Mouse (Mus musculus) lung, postnatal 0 days (tissue): ENCODE data around the gene Borcs7. TPM values are rescaled to one million over a fixed set of nuclear protein-coding genes. Genes with fewer than 3 reads are reported as not detected.
A peak's percentile ranks its signal among the peaks of the same experiment; 100 is the strongest.

Source experiments
- ATAC-seq: fragments of 200-750 bp; cut with Nextera tagmentation; 2 replicates; pipeline ENCODE4 v1.8.0; 2017; ENCODE audit warnings: moderate library complexity
- DNase-seq: peaks from one replicate; pipeline ENCODE4 v3.0.0-alpha.2; 2016; ENCODE audit warnings: low spot score
- H3K27ac ChIP-seq: fragments of 300-500 bp; sonication (generic); 2 replicates; pipeline ENCODE4 v1.5.1; 2014; ENCODE audit warnings: antibody characterized with exemption, mild to moderate bottlenecking, low read length, mixed read lengths
- H3K27me3 ChIP-seq: fragments of 300-500 bp; sonication (generic); replicated peaks from 2 replicates; pipeline ENCODE4 v1.6.1; 2014; ENCODE audit warnings: low read length, mixed read lengths; ENCODE audit not compliant: insufficient read depth
- H3K36me3 ChIP-seq: fragments of 300-500 bp; sonication (generic); 2 replicates; pipeline ENCODE4 v1.6.1; 2014; ENCODE audit warnings: low read length, mixed read lengths; ENCODE audit not compliant: insufficient read depth
- H3K4me1 ChIP-seq: fragments of 300-500 bp; sonication (generic); 2 replicates; pipeline ENCODE4 v1.6.1; 2014; ENCODE audit warnings: antibody characterized with exemption, low read depth, low read length, mixed read lengths; ENCODE audit not compliant: insufficient read depth
- H3K4me2 ChIP-seq: fragments of 300-500 bp; sonication (generic); replicated peaks from 2 replicates; pipeline ENCODE4 v1.6.1; 2014; ENCODE audit warnings: low read depth, mild to moderate bottlenecking, low read length, moderate library complexity, mixed read lengths
- H3K4me3 ChIP-seq: fragments of 300-500 bp; sonication (generic); 2 replicates; pipeline ENCODE4 v1.5.1; 2014; ENCODE audit warnings: low read depth, low read length
- H3K9ac ChIP-seq: fragments of 300-500 bp; sonication (generic); replicated peaks from 2 replicates; pipeline ENCODE4 v1.6.1; 2014; ENCODE audit warnings: low read depth, mild to moderate bottlenecking
- H3K9me3 ChIP-seq: fragments of 300-500 bp; sonication (generic); 2 replicates; pipeline ENCODE4 v1.6.1; 2016; ENCODE audit warnings: low read length, mixed read lengths
- CTCF ChIP-seq: IDR thresholded peaks from 2 replicates; pipeline ENCODE4 v1.5.1; 2016; ENCODE audit warnings: antibody characterized with exemption, mild to moderate bottlenecking
- EP300 ChIP-seq: IDR thresholded peaks from 2 replicates; pipeline ENCODE4 v1.6.1; 2016; ENCODE audit warnings: antibody characterized with exemption, mild to moderate bottlenecking, control low read depth
- WGBS: fragments of 180-500 bp; shearing (Covaris S2); extraction: QIAGEN DNeasy Blood & Tissue Kit; methylation state at CpG from one replicate; pipeline ENCODE4 v1.1.7; 2014; 5-methylcytosine and 5-hydroxymethylcytosine counted together
- polyA plus RNA-seq: library from polyadenylated mRNA; unstranded; fragments of >200 nt; fragmentation: Nextera tagmentation; extraction: Ambion mirVana; gene quantifications from 2 replicates; pipeline ENCODE4 v1.2.1, GENCODE M21; 2015

Borcs7 gene
- polyA plus RNA-seq, 1 experiment from 2014 or later, result 14.3 TPM

- H3K27ac ChIP-seq, result peak overlapping the region; percentile 64
- no peak overlapping the region for H3K4me3 ChIP-seq
- no peak for DNase-seq
- peaks cover 50% of the 10 kb centered on the region for H3K4me1 ChIP-seq
- H3K36me3 ChIP-seq, result peaks cover 12% of the 10 kb centered on the region
- no peak for ATAC-seq
- TF ChIP-seq CTCF (no peak), EP300 (no peak)
- no peaks in the 10 kb centered on the region for H3K9me3 ChIP-seq
- H3K27me3 ChIP-seq, result no peaks in the 10 kb centered on the region
- no peak overlapping the region for H3K4me2 ChIP-seq
- WGBS, result 65% methylated on average over 10 of the region's 10 CpGs
- H3K9ac ChIP-seq, result no peak overlapping the region
Measured at GRCm38 (mm10) chr19:46644343-46644792, 45.3 kb upstream of the Borcs7 start.

GRCm38 (mm10) chr19:46644793-46645602, 44.7 kb upstream of the Borcs7 start:
- TF ChIP-seq CTCF, result no peak
- peaks cover 50% of the 10 kb centered on the region for H3K4me1 ChIP-seq
- DNase-seq, result peak; percentile 50
- WGBS, result 26% methylated on average over 12 of the region's 12 CpGs
- no peak for ATAC-seq
- H3K4me3 ChIP-seq, result no peak overlapping the region
- peak overlapping the region; percentile 64 for H3K27ac ChIP-seq
- no peaks in the 10 kb centered on the region for H3K9me3 ChIP-seq
- peaks cover 6% of the 10 kb centered on the region for H3K36me3 ChIP-seq
- H3K4me2 ChIP-seq, result no peak overlapping the region
- H3K9ac ChIP-seq, result no peak overlapping the region
- H3K27me3 ChIP-seq, result no peaks in the 10 kb centered on the region

- Histone ChIP-seq H3K4me3 (no peak overlapping the region), H3K27me3 (no peaks in the 10 kb centered on the region), H3K4me1 (peaks cover 46% of the 10 kb centered on the region), H3K9ac (no peak overlapping the region), H3K27ac (peak overlapping the region; percentile 64; the same call in 1 of the 2 replicates), H3K9me3 (no peaks in the 10 kb centered on the region), H3K36me3 (peaks cover 4% of the 10 kb centered on the region), H3K4me2 (no peak overlapping the region)
- no peak for DNase-seq
- no peak for ATAC-seq
- WGBS, result 71% methylated on average over 12 of the region's 12 CpGs
- TF ChIP-seq EP300 (no peak), CTCF (no peak)
Measured at GRCm38 (mm10) chr19:46646041-46646481, 43.6 kb upstream of the Borcs7 start.

- WGBS, result 56% methylated on average over 3 of the region's 3 CpGs
- Histone ChIP-seq H3K4me2 (no peak overlapping the region), H3K4me3 (no peak overlapping the region), H3K27ac (no peak overlapping the region), H3K27me3 (no peaks in the 10 kb centered on the region), H3K36me3 (peaks cover 7% of the 10 kb centered on the region; the same call in 1 of the 2 replicates), H3K4me1 (peaks cover 34% of the 10 kb centered on the region; the same call in 1 of the 2 replicates), H3K9me3 (no peaks in the 10 kb centered on the region), H3K9ac (no peak overlapping the region)
- TF ChIP-seq EP300, result no peak
- TF ChIP-seq CTCF, result no peak
- DNase-seq (no peak), ATAC-seq (no peak)
Measured at GRCm38 (mm10) chr19:46647254-46647653, 42.5 kb upstream of the Borcs7 start.

- DNase-seq (peak; percentile 49), ATAC-seq (peak; percentile 52)
- no peak overlapping the region for H3K9ac ChIP-seq
- no peak overlapping the region for H3K4me2 ChIP-seq
- H3K36me3 ChIP-seq, result peaks cover 10% of the 10 kb centered on the region; the same call in 1 of the 2 replicates
- H3K27me3 ChIP-seq, result no peaks in the 10 kb centered on the region
- H3K9me3 ChIP-seq, result no peaks in the 10 kb centered on the region
- H3K4me1 ChIP-seq, result peaks cover 31% of the 10 kb centered on the region; the same call in 1 of the 2 replicates
- TF ChIP-seq CTCF, result peak; percentile 55
- TF ChIP-seq EP300, result 0 out of 2 replicates have a peak, but pooled peaks have one; percentile 10
- no peak overlapping the region for H3K27ac ChIP-seq
- H3K4me3 ChIP-seq, result no peak overlapping the region
- 78% methylated on average over 8 of the region's 8 CpGs for WGBS
Measured at GRCm38 (mm10) chr19:46647850-46648249, 41.9 kb upstream of the Borcs7 start.

GRCm38 (mm10) chr19:46648565-46648964, 41.1 kb upstream of the Borcs7 start:
- Histone ChIP-seq H3K9ac (no peak overlapping the region), H3K4me3 (no peak overlapping the region), H3K27me3 (no peaks in the 10 kb centered on the region), H3K27ac (no peak overlapping the region), H3K9me3 (no peaks in the 10 kb centered on the region), H3K36me3 (peaks cover 15% of the 10 kb centered on the region; the same call in 1 of the 2 replicates), H3K4me2 (no peak overlapping the region), H3K4me1 (peaks cover 24% of the 10 kb centered on the region; the same call in 1 of the 2 replicates)
- no peak for DNase-seq
- TF ChIP-seq EP300, result no peak
- TF ChIP-seq CTCF, result no peak
- 89% methylated on average over 14 of the region's 14 CpGs for WGBS
- no peak for ATAC-seq
